Mouse (Mus musculus) MEL-GATA-1-ER (cell line): ENCODE results near the gene Hacd2.

Experiments
- DNase-seq: peaks from one replicate; pipeline ENCODE4 v3.0.0-alpha.2; 2012; ENCODE audit warnings: low read depth; ENCODE audit errors: extremely low read depth

Hacd2 gene

GRCm38 (mm10) chr16:35054432-35055193 is 32.4 kb downstream of the Hacd2 start:
- no peak for DNase-seq

GRCm38 (mm10) chr16:35055194-35055506 is 32.9 kb downstream of the Hacd2 start:
- DNase-seq = no peak

GRCm38 (mm10) chr16:35055861-35056260 is 33.6 kb downstream of the Hacd2 start:
- DNase-seq = no peak

DNA sequence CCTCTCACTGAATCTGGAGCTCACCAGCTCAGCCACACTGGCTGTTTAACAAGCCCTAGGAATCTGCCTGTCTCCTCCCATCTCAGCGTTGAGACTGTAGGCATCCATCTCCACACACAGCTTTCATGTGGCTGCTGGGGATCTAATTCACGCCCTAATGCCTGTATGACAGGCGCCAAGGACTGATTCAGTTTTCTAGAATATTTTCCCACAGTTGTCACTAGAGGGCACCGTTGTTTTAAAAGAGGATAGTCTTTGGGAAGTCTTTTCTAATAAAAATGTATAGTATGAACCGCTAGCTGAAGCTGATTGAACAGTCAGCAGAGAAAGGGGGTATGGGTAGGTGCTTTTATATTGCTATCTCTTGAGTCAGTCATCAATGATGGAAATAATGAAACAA is 34.1 kb downstream of the Hacd2 start:
- peak; percentile 16 for DNase-seq

GRCm38 (mm10) chr16:35056786-35057185 is 34.6 kb downstream of the Hacd2 start:
- no peak for DNase-seq

GRCm38 (mm10) chr16:35061017-35061416 is 38.8 kb downstream of the Hacd2 start:
- no peak for DNase-seq

GRCm38 (mm10) chr16:35065724-35066123 is 43.5 kb downstream of the Hacd2 start:
- no peak for DNase-seq

GRCm38 (mm10) chr16:35067095-35067494 is 44.9 kb downstream of the Hacd2 start:
- DNase-seq = no peak

- DNase-seq = no peak
These were observed 45.4 kb downstream of the Hacd2 start for GRCm38 (mm10) chr16:35067631-35068030.

DNA sequence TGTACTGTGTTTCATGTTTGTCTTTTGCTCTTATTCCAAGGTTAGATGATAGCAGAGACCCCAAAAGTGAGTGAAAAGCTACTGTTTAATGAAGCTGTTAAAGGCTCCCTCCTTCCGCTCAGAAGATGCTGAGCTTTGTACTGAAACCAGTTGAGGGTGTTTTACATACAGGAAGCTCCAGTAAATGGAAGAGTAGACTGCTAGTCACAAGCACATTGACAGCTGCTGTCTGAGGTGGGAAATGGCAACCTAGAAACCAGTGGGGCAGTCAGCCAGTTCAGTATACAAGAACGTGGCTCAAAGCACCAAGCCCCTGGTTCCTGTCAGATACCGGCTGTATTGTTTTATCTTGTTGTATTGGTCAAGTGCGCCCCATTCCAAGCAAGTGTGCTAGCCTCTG is 46.7 kb downstream of the Hacd2 start:
- DNase-seq = no peak

DNA sequence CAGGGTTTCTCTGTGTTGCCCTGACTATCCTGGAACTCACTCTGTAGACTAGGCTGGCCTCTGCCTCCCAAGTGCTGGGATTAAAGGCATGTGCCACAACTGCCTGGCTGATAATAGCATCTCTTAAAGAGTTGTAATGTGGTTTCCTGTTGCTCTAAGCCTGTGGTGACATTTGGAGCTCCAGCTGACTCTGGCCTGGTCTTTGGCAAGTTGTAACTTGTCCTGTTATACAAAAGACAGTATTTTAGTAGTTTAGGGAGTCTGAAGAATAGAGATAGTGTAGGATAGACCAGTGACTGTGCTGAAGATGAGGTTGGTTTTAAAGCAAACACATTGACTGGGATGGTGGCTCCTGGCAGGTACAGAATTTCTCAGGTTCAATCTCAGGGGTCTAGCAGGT is 52.2 kb downstream of the Hacd2 start:
- DNase-seq = no peak

- DNase-seq = no peak
These were observed 53.4 kb downstream of the Hacd2 start for GRCm38 (mm10) chr16:35075643-35076042.

DNA sequence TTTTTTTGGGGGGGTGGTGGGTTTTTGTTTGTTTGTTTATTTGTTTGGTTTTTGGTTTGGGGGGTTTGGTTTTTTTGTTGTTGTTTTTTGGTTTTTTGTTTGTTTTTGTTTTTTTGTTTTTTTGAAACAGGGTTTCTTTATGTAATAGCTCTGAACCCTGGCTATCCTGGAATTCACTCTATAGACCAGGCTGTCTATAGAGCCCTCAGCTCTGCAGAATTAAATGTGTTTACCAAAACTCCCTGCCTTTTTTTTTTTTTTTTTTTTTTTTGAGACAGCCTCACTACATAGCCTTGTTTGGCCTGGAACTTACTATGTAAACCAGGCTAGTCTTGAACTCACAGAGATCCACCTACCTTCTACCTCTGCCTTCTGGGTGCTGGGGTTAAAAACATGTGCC is 71.3 kb downstream of the Hacd2 start:
- no peak for DNase-seq

DNA sequence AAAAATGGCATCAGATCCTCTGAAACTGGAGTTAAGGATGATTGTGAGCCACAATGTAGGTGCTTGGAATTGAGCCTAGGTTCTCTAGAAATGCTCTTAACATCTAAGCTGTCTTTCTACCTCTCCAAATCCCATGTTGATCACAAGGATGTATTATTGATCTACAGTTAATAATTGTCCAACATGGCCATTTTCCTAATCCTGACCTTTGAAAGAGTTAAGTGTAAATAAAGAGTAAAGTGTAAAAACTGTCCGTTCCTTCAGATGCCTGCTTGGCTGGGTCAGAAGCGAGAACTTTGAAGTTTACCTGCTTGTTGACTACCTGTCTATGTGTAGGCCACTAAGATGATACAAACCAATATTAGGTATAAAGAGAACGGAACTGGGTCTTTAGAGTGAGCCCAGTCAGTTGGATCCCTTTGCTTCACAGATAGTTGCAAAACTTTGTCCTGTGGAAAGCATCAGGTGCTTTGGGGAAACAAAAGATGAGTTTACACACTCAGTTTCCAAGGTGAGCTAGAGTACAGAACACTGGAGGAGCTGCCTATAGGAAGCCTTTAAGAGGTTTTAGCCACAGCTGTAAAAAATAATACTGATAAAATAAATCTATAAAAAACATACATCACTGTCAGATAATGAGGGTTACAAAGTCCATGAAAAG is 75.8 kb downstream of the Hacd2 start:
- no peak for DNase-seq

- no peak for DNase-seq
These were observed 79.7 kb downstream of the Hacd2 start for GRCm38 (mm10) chr16:35101751-35102420.

- DNase-seq = no peak
These were observed 80.8 kb downstream of the Hacd2 start for GRCm38 (mm10) chr16:35102866-35103620.

DNA sequence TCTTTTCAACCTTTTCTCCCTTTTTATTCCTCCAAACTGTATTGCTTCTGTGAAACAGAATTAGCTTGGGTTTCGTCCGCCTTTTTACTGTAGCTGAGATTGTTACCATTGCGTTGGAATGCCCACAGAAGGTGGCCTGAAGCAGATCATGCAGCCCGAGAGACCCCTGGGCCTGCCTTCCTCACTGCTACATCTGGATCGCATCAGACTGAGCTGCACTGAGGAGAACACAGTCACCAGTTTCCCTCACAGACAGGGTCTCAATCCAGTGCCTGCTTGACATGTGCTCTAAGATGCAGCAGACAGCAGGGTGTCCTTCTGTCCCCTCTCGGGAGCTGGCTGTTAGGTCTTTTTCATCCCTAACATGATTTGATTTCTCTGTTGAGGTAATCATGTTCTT is 85.8 kb downstream of the Hacd2 start:
- no peak for DNase-seq

DNA sequence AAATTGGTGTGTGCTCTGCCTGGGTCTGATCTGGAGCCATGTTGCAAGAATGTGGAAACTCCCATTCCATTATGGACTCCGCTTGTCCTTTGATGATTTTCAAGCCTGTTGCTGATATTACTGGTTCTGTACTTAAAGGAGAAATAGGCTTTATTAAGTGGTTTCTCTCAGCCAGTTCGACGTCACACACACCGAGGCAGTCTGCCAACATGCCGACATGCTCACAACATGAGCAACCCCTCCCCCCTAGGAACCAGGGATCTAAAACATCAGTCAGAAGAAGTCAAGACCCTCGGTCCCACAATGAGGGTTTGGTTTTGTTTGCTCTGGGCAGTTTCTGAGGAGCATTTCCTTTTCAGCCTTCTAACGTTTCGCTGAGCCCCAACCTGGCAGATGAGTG is 86.9 kb downstream of the Hacd2 start:
- no peak for DNase-seq

GRCm38 (mm10) chr16:35109656-35110291 is 87.5 kb downstream of the Hacd2 start:
- no peak for DNase-seq

DNA sequence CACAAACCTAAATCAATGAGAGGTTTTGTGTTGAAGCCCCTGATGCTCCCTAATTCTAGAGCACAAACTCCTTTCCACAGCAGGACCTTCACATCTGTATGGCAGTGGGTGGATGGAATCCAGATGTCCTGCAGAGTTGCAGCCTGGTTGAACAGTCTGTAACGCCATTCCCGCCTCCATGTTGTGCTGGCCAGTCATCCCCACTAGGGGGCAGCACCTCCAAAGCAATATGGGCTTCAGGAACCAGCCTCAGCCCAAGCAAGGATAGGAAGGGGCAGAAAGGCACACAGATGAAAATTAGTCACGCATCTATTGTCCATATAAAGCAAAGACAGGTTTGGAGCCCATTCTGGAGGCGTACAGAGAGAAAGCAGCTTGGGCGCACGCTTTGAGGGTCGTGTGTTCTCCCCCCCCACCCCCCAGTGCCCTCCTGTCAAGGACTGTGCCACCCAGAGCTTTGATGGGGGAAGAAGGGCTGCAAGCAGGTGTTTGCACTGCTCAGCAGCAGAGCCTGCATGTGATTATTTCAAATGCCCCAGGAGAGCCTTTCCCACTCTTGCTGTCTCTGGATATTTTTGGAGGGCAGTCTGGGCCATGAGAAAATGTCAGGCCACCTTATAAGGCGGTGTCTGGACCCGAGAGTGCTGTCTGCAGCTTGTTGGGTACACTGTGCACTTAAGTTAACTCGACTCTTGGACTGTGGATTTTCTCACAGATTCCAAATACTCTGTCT is 88.3 kb downstream of the Hacd2 start:
- peak; percentile 18 for DNase-seq

- DNase-seq = no peak
These were observed 89.0 kb downstream of the Hacd2 start for GRCm38 (mm10) chr16:35111143-35111620.
